Mouse (Mus musculus) heart, adult 9 months (tissue): Measurements from ENCODE around the gene Cpox.

Experiments used
- DNase-seq, 2 experiments: peaks; one replicate each; pipeline ENCODE4 v3.0.0; 2022; ENCODE audit warnings: low spot score in 2 of 2

Cpox gene

DNA sequence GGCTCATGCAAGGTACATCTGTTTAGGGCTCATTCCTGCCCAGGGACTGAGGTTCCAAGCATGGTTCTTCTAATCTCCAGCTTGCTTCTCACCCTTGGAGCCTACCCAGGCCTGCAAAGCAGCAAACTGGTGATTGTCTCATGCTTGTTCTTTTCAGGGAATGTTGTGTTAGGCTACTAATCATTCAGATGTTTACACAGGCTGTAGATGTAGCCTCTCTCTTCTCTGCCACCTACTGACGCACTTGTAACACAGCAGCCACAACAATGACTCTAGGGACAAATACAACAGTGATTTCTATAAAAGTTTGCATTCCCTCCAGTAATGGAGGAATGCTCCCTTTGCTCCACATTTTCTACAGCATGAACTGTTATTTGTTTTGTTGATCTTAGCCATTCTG is 81.2 kb downstream of the Cpox start:
- DNase-seq: no peak

DNA sequence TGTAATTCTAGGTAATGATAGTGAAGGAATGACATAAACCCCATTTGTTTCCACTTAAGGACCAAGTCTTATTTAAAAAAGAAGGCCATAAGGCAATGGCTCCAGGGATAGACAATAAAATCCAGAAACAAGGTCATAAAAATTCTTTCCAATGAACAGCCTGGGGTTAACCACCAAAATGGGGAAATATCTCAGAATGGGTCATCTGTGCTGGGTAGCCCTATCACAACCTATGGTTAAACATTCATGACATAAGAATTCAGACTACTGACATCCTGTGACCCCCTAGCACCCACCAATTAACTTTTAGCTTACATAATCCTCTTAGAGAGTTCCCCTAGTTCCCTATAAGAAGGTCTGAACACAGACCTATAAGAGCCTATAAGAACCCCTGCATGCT is 86.1 kb downstream of the Cpox start:
- DNase-seq: no peak

DNA sequence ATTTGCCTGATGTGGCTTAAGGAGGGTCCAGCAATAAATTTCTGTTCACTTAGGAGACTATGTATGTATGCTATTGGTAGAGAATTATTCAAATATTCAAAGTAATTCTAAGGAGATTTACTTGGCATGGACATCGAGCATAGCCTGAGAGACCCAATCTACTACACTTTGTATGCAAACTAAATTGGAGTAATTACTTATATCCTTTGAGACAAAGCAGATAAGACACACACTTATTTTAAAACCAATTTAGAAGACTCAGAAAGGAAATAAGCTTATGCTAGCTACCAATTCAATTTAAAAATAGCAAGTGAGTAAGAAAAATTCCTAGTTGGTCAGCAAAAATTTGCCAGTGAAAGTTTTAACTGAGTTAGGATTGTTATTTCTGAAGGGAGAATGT is 93.0 kb downstream of the Cpox start, which contains the start of gene Olfr172:
Gene Olfr172, minus strand, starts transcription at position 101 of the 400 bp plus-strand sequence.
- DNase-seq: no peak
